Mouse (Mus musculus) common myeloid progenitor, adult 5-6 weeks (primary cell): Measurements from ENCODE around the gene Apeh. TPM values are rescaled to one million over a fixed set of nuclear protein-coding genes. Genes with fewer than 3 reads are reported as not detected.
"Not testable (repeated sequence)": the region's sequence is repeated elsewhere in the genome, so short reads cannot be mapped to it uniquely, and the experiment has no call there.

Experiments
- ATAC-seq: replicated peaks from 2 replicates; pipeline ENCODE4 v1.8.0; 2016; ENCODE audit warnings: low read depth, mild to moderate bottlenecking, moderate TSS enrichment, inconsistent platforms; ENCODE audit not compliant: poor library complexity, severe bottlenecking
- total RNA-seq: library from RNA; stranded (forward); fragments of 200-1000, 187-1606 nt; gene quantifications from 2 replicates; pipeline ENCODE4 v1.2.3, GENCODE M21; 2017

Gene Apeh
- total RNA-seq = 60.8 and 79.3 TPM in 2 replicates

GRCm38 (mm10) chr9:108094184-108094941, at the start of gene Apeh:
Gene Apeh (minus strand): TSS chr9:108094606.
- ATAC-seq = peak; percentile 79

GRCm38 (mm10) chr9:108143470-108143869, 49.1 kb upstream of the Apeh start:
- no peak for ATAC-seq

GRCm38 (mm10) chr9:108141387-108141786, 47.0 kb upstream of the Apeh start:
- ATAC-seq = no peak

- ATAC-seq = no peak
Measured at GRCm38 (mm10) chr9:108139963-108140695, 45.7 kb upstream of the Apeh start.

- no peak for ATAC-seq
Measured at GRCm38 (mm10) chr9:108139169-108139962, 45.0 kb upstream of the Apeh start.

- no peak for ATAC-seq
Measured at GRCm38 (mm10) chr9:108138118-108138517, 43.7 kb upstream of the Apeh start.

GRCm38 (mm10) chr9:108137523-108137922, 43.1 kb upstream of the Apeh start:
- ATAC-seq = no peak

- ATAC-seq = peak; percentile 48; the same call in 1 of the 2 replicates
Measured at GRCm38 (mm10) chr9:108136930-108137462, 42.6 kb upstream of the Apeh start.

- ATAC-seq = 0 out of 2 replicates have a peak, but pooled peaks have one; percentile 36
Measured at GRCm38 (mm10) chr9:108136225-108136624, 41.8 kb upstream of the Apeh start.

- ATAC-seq = not testable (repeated sequence)
Measured at GRCm38 (mm10) chr9:108135679-108136078, 41.3 kb upstream of the Apeh start.

GRCm38 (mm10) chr9:108133478-108133877, 39.1 kb upstream of the Apeh start:
- no peak for ATAC-seq

- no peak for ATAC-seq
Measured at GRCm38 (mm10) chr9:108132373-108132772, 38.0 kb upstream of the Apeh start.

- no peak for ATAC-seq
Measured at GRCm38 (mm10) chr9:108131502-108131901, 37.1 kb upstream of the Apeh start.

- no peak for ATAC-seq
Measured at GRCm38 (mm10) chr9:108129042-108129948, 34.9 kb upstream of the Apeh start.

GRCm38 (mm10) chr9:108128248-108128647, 33.8 kb upstream of the Apeh start:
- ATAC-seq = no peak

GRCm38 (mm10) chr9:108126436-108127180, 32.2 kb upstream of the Apeh start:
- ATAC-seq = no peak

- no peak for ATAC-seq
Measured at GRCm38 (mm10) chr9:108125731-108126130, 31.3 kb upstream of the Apeh start.

- ATAC-seq = no peak
Measured at GRCm38 (mm10) chr9:108123916-108124315, 29.5 kb upstream of the Apeh start.
